Mouse (Mus musculus): ENCODE data around the gene Atp6v0d1. TPM values are rescaled to one million over a fixed set of nuclear protein-coding genes. Genes with fewer than 3 reads are reported as not detected.
"Not testable (repeated sequence)": the region's sequence is repeated elsewhere in the genome, so short reads cannot be mapped to it uniquely, and the experiment has no call there.

The Atp6v0d1 gene
- polyA plus RNA-seq (2012; rRNA removed) = 334 and 339 TPM in 2 replicates

DNA sequence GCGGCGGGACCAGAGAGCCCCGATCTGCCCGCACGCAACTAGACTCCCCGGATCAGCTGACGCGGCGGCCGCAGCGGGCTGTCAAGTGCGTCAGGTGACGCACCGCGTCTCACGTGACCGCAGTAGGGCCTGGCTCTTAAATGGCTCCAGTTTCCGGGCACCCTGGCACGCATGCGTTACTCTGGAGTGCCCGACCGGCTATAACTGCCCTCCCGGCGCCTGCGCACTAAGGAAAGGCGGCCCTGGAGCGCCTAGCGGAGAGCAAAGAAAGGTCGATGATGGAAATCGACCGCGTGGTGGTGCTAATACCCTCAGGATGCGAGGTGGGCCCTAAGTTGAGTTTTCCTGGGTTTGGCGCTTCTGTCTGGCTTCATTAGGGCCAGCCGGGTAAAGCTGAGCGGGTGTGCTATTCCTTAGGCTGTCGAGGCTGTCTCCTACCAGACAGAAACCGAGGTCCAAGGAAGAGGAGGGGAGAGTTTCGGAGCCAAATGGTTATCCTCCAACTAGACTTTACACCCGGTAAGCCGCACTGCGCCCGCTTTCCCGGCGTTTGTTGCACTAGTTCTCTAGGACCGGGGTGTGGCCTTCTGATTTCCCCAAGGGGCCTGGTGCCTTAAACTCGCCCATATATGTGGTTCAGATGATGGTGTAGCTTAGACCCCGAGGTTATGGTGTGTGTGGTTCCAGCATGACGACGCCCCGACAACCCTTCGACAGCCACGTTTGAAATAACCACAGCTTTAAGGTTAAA lies at the start of gene Atp6v0d1:
Atp6v0d1 (minus strand) TSS at position 96 of the 751 bp plus-strand sequence.
- DNase-seq (ENCODE audit: extremely low spot score in 1 of 2, low spot score in 1 of 2) = peak; percentile 99 to 100

DNA sequence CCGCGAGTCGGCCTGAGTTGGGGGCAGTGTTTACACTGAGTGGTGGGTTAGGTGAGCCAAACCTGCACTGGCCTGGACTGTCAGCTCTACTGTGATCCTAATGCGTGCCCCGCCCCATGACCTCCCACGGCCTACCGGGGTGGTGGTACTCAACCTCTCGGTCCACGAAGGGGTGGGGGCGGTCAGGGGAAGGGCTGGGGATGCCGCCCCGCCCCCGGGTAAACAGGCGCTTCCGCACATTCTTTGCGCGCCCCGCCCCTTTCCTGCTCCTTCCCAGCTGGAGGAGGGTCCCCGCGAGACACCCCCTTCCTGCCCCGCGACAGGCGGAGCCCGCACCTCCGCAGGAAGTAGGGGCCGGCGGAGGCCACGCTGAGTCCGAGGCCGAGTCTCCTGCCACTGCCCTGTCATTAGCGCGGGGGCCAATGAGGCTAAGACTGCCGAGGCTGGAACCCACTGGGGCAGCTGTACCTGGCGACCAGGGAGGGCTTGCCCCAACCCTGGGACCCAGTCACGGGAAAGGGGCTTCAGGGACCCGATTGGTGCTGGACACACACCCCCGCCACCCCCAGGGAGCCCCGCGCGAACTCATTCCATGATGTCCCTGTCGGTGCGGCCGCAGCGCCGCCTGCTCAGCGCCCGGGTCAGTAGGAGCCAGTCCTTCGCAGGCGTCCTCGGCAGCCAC lies 48.1 kb upstream of the Atp6v0d1 start:
- no peak for DNase-seq (ENCODE audit: extremely low spot score in 1 of 2, low spot score in 1 of 2)

GRCm38 (mm10) chr8:105613037-105613436 lies 47.2 kb upstream of the Atp6v0d1 start:
- no peak for DNase-seq (ENCODE audit: extremely low spot score in 1 of 2, low spot score in 1 of 2)

DNA sequence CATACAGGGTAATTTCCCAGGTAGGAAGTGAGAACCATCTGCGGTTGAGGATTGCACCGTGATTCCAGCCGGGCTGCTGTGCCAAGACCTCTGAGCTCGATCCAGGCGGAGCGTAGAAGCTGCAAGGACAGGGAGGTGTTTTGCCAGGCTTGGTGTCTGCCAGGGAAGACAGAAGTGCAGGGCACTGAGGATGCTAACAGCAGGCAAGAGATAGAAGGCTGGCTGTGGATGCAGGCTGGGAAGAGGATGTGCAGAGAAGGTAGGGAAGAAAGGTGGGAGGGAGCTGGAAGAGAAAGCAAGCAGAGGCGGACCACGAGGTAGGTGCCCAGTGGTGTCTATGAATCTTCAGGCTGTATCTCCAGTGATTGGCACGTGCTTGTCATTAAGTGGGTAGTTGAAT lies 46.0 kb upstream of the Atp6v0d1 start:
- DNase-seq (ENCODE audit: extremely low spot score in 1 of 2, low spot score in 1 of 2) = peak in 1 of 2 experiments; percentile 58

DNA sequence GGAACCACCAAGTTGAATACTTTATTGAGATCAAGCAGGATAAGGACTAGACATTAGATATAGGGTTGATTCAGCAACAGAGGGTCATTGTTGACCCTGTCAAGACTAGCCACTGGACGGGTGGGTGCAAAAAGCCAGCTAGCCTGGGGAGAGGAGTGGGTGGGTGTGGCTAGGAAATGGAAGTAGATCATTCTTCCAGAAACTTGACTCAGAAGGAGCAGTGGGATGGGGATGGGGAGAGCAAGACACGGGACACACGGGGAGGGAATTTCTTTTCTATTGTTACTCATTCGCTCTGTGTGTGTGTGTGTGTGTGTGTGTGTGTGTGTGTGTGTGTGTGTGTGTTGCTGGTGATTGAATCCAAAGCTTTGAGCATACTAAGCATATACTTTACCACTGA lies 43.9 kb upstream of the Atp6v0d1 start:
- no peak for DNase-seq (ENCODE audit: extremely low spot score in 1 of 2, low spot score in 1 of 2)

GRCm38 (mm10) chr8:105609355-105609754 lies 43.5 kb upstream of the Atp6v0d1 start:
- DNase-seq (ENCODE audit: extremely low spot score in 1 of 2, low spot score in 1 of 2) = no peak

GRCm38 (mm10) chr8:105607684-105608083 lies 41.8 kb upstream of the Atp6v0d1 start:
- peak in 1 of 2 experiments; percentile 68 for DNase-seq (ENCODE audit: extremely low spot score in 1 of 2, low spot score in 1 of 2)

DNA sequence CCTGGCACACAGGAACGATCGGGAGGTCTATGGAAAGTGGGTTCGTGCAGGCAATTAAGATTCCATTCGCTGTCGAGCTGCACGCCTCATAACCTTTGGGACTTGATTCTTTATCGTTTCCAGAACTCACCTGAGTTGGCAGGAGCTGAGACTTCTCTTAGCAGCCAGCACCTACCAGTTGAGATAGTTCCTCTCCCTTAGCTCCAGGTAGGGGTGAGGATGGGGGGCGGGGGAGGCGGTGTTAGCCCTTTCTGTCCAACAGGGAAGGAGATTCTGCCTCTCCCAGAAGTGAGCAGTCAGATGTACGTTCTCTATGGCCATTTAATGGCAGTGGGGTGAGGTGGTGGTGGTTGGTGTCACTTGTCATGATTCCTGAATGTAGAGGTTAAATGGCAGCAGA lies 41.2 kb upstream of the Atp6v0d1 start:
- no peak for DNase-seq (ENCODE audit: extremely low spot score in 1 of 2, low spot score in 1 of 2)

GRCm38 (mm10) chr8:105606189-105607023 lies 40.6 kb upstream of the Atp6v0d1 start:
- DNase-seq (ENCODE audit: extremely low spot score in 1 of 2, low spot score in 1 of 2) = peak; percentile 79 to 88

DNA sequence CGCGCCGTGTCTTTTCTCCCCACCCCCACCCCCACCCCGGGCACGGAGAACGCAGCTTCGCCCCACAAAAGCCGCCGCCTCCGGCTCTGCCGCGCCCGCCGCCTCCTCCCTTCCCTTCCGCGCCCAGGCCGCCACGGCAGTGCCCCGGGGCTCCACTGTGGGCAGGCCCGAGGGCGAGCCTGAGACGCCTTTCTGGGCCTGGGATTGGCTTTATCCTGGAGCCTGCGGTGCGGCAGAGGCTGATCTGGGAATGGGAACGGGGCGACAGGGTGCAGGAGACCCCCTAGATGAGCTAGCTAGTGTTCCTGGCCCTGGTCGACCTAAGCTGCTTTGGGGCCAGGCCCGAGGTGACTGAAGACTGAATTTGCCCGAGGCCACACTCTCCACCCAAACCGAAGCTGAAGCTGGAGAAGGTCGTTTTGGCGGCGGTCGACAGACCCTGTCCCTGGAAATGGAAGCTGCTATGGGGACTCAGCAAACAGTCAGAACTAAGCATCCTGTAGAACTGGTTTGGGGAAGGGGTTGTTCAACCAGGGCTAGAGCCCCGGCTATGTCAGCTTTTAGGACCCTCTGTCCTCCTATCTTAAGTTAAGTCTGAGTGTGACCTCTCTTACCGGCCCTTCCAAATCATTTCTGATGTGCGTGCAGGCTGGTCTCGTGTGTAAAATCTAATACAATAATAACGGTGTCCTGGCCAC lies 39.8 kb upstream of the Atp6v0d1 start:
- DNase-seq (ENCODE audit: extremely low spot score in 1 of 2, low spot score in 1 of 2) = no peak

- peak in 1 of 2 experiments; percentile 69 for DNase-seq (ENCODE audit: extremely low spot score in 1 of 2, low spot score in 1 of 2)
Measured at GRCm38 (mm10) chr8:105604804-105605381, 39.0 kb upstream of the Atp6v0d1 start, which contains the start of gene Ripor1. Ripor1 (plus strand) TSS chr8:105605255.

- DNase-seq (ENCODE audit: extremely low spot score in 1 of 2, low spot score in 1 of 2) = not testable (repeated sequence)
Measured at GRCm38 (mm10) chr8:105602540-105602939, 36.7 kb upstream of the Atp6v0d1 start.

GRCm38 (mm10) chr8:105601301-105601700 lies 35.5 kb upstream of the Atp6v0d1 start:
- no peak for DNase-seq (ENCODE audit: extremely low spot score in 1 of 2, low spot score in 1 of 2)

GRCm38 (mm10) chr8:105598777-105599176 lies 32.9 kb upstream of the Atp6v0d1 start:
- no peak for DNase-seq (ENCODE audit: extremely low spot score in 1 of 2, low spot score in 1 of 2)

DNA sequence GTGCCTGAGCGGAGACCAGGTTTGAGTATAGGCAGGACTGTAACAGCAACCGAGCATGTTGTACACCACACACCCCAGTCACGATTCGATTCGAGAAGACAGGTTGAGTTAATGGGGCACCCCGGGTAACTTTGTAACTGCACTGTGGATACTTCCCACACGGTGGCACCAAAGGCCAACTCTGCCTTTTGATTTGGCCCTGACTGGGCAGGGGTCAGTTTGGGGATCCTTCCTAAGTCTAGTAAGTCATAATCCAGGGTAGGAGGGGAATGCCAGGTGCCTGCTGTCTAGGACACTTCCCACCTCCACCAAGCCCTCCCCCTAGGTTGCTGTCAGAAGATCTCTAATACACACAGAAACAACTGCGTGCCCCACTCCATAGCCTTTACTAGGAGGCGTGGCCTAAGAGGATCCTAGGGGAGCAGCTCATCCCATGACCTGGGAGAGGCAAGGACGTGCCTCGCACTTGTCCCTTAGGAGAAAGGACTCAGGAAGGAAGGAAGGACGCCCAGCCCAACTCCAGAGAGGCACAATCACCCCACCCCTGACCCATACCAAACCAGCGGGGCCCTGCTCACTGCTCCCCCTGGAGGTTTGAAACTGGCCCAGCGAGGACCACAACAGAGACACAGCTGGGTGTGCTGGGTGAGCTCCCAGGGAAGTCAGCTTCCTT lies 30.7 kb upstream of the Atp6v0d1 start:
- DNase-seq (ENCODE audit: extremely low spot score in 1 of 2, low spot score in 1 of 2) = peak in 1 of 2 experiments; percentile 62

- no peak for DNase-seq (ENCODE audit: extremely low spot score in 1 of 2, low spot score in 1 of 2)
Measured at GRCm38 (mm10) chr8:105594451-105595242, 28.8 kb upstream of the Atp6v0d1 start.

- peak in 1 of 2 experiments; percentile 72 for DNase-seq (ENCODE audit: extremely low spot score in 1 of 2, low spot score in 1 of 2)
Measured at GRCm38 (mm10) chr8:105593859-105594258, 28.0 kb upstream of the Atp6v0d1 start.

GRCm38 (mm10) chr8:105592431-105592830 lies 26.6 kb upstream of the Atp6v0d1 start:
- no peak for DNase-seq (ENCODE audit: extremely low spot score in 1 of 2, low spot score in 1 of 2)

GRCm38 (mm10) chr8:105579719-105580118 lies 13.9 kb upstream of the Atp6v0d1 start:
- DNase-seq (ENCODE audit: extremely low spot score in 1 of 2, low spot score in 1 of 2) = no peak

All from frontal cortex, adult 2 months (tissue).